Mouse (Mus musculus): ENCODE measurements at regions not wholly inside any gene's neighbourhood (a gene's known extent, or its start where the extent isn't known, plus 50 kb on each side); places are given as distances from the start of the nearest gene placed in this dataset.

GRCm38 (mm10) chr2:8628007-8628406 lies 1118.6 kb upstream of the Celf2 start:
- no peak for DNase-seq (ENCODE audit: low spot score in 2 of 2)

GRCm38 (mm10) chr2:8628485-8629208 lies 1119.3 kb upstream of the Celf2 start:
- DNase-seq (ENCODE audit: low spot score in 2 of 2) = no peak

- no peak for DNase-seq (ENCODE audit: low spot score in 2 of 2)
Measured at GRCm38 (mm10) chr2:8638082-8638481, 1128.7 kb upstream of the Celf2 start.

- no peak for DNase-seq (ENCODE audit: low spot score in 2 of 2)
Measured at GRCm38 (mm10) chr2:8639282-8639681, 1129.9 kb upstream of the Celf2 start.

- no peak for DNase-seq (ENCODE audit: low spot score in 2 of 2)
Measured at GRCm38 (mm10) chr2:8645463-8645862, 1136.1 kb upstream of the Celf2 start.

GRCm38 (mm10) chr2:8660544-8660943 lies 1151.2 kb upstream of the Celf2 start:
- DNase-seq (ENCODE audit: low spot score in 2 of 2) = no peak

- peak; percentile 35 to 38 for DNase-seq (ENCODE audit: low spot score in 2 of 2)
Measured at GRCm38 (mm10) chr2:8673751-8674378, 1164.5 kb upstream of the Celf2 start.

- no peak for DNase-seq (ENCODE audit: low spot score in 2 of 2)
Measured at GRCm38 (mm10) chr2:8675537-8675936, 1166.2 kb upstream of the Celf2 start.

GRCm38 (mm10) chr2:8676546-8676945 lies 1167.2 kb upstream of the Celf2 start:
- peak; percentile 25 to 51 for DNase-seq (ENCODE audit: low spot score in 2 of 2)

GRCm38 (mm10) chr2:8690846-8691643 lies 1181.7 kb upstream of the Celf2 start:
- DNase-seq (ENCODE audit: low spot score in 2 of 2) = no peak

GRCm38 (mm10) chr2:8729306-8729705 lies 1151.7 kb upstream of the 4930412O13Rik start:
- DNase-seq (ENCODE audit: low spot score in 2 of 2) = peak; percentile 56 to 87

GRCm38 (mm10) chr2:8754142-8754541 lies 1126.9 kb upstream of the 4930412O13Rik start:
- DNase-seq (ENCODE audit: low spot score in 2 of 2) = no peak

- DNase-seq (ENCODE audit: low spot score in 2 of 2) = no peak
Measured at GRCm38 (mm10) chr2:8756546-8756945, 1124.5 kb upstream of the 4930412O13Rik start.

- no peak for DNase-seq (ENCODE audit: low spot score in 2 of 2)
Measured at GRCm38 (mm10) chr2:8770636-8771035, 1110.4 kb upstream of the 4930412O13Rik start.

- DNase-seq (ENCODE audit: low spot score in 2 of 2) = no peak
Measured at GRCm38 (mm10) chr2:8781152-8781935, 1099.7 kb upstream of the 4930412O13Rik start.

GRCm38 (mm10) chr2:8782225-8782624 lies 1098.8 kb upstream of the 4930412O13Rik start:
- DNase-seq (ENCODE audit: low spot score in 2 of 2) = no peak

- no peak for DNase-seq (ENCODE audit: low spot score in 2 of 2)
Measured at GRCm38 (mm10) chr2:8802061-8802460, 1079.0 kb upstream of the 4930412O13Rik start.

GRCm38 (mm10) chr2:8809609-8810008 lies 1071.4 kb upstream of the 4930412O13Rik start:
- no peak for DNase-seq (ENCODE audit: low spot score in 2 of 2)

GRCm38 (mm10) chr2:8818127-8818526 lies 1062.9 kb upstream of the 4930412O13Rik start:
- no peak for DNase-seq (ENCODE audit: low spot score in 2 of 2)

- no peak for DNase-seq (ENCODE audit: low spot score in 2 of 2)
Measured at GRCm38 (mm10) chr2:8825406-8825805, 1055.6 kb upstream of the 4930412O13Rik start.
